Mouse (Mus musculus): Measurements from ENCODE around the gene Ppm1e. TPM values are rescaled to one million over a fixed set of nuclear protein-coding genes. Genes with fewer than 3 reads are reported as not detected.

Ppm1e gene
- total RNA-seq (2017): 2.6 and 6.4 TPM in 2 replicates

DNA sequence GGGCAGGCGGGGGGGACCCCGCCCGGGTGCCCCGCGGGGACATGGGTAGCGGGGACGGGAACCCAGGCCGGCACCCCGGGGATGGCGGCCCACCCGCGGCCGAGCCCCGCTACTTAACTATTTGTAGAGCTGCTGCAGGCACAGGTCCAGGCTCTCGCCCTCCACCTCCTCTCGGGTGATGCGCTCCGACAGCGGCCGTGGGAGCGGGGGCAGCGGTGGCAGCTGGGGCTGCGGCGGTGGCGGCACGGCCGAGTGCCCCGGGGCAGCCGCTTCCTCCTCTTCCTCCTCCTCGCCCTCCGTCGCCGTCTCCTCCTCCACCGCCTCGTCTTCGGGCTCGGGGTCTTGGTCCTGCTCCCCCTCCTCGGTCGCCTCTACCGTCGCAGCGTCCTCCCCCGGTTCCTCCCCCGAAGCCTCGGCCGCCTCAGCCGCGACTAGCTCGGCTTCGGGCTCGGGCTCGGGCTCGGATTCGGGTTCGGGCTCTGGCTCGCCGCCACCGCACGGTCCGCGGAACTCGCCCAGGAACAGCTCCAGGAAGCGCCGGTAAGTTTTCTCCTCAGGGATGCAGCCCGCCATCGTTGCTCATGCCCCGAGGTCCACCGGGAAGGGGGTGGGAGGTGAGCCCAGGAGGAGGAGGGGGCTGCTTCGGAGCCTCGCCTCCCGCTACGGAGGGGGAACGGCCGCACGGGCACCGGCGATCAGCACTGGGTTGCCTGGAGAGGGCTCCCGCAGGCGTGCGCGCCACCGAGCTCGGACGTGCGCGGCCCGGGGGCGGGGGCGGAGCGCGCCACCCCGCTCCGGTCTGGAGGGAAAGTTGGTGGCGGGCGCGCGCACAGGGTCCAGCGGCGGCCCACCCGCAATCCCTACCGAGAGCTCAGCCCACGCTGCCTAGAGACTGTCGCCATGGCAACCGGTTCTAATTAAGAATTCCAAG, at the start of gene Ppm1e:
TSS of gene Ppm1e (minus strand) at position 693 of the 931 bp plus-strand sequence.
- ATAC-seq (replicated peaks in 1 of 2; ENCODE audit: insufficient read depth in 1 of 2, low FRiP score in 2 of 2, low TSS enrichment in 1 of 2, low read depth in 1 of 2, poor library complexity in 2 of 2, severe bottlenecking in 2 of 2): peak; percentile 47 to 67

DNA sequence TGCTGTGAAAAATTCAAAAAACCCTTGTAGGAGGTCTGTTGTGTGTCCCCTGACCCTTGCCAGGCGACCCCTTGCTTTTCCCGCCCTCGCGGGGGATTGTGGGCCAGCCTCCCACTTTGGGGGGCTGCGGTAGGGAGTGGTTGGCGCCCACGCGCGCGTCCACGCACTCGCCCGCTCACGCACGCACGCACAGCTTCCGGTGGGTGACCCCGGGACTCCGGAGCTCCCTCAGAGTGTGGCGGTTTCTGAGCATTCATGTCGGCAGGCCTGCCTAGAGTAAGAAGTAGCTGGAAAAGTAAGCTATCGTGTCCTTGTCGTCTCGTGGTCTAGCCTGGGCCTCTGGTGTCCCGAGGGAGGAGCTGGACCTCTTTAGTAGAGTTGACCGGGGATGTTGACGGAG, 46.1 kb upstream of the Ppm1e start, which contains the start of the genes Rad51c and Tex14:
TSS of gene Rad51c (minus strand) at position 79 of the 400 bp plus-strand sequence.
TSS of gene Tex14 (plus strand) at position 190 of the 400 bp plus-strand sequence.
- no peak for ATAC-seq (replicated peaks in 1 of 2; ENCODE audit: insufficient read depth in 1 of 2, low FRiP score in 2 of 2, low TSS enrichment in 1 of 2, low read depth in 1 of 2, poor library complexity in 2 of 2, severe bottlenecking in 2 of 2)

GRCm38 (mm10) chr11:87404111-87404853, 45.5 kb upstream of the Ppm1e start:
- ATAC-seq (replicated peaks in 1 of 2; ENCODE audit: insufficient read depth in 1 of 2, low FRiP score in 2 of 2, low TSS enrichment in 1 of 2, low read depth in 1 of 2, poor library complexity in 2 of 2, severe bottlenecking in 2 of 2): peak; percentile 92 to 97

DNA sequence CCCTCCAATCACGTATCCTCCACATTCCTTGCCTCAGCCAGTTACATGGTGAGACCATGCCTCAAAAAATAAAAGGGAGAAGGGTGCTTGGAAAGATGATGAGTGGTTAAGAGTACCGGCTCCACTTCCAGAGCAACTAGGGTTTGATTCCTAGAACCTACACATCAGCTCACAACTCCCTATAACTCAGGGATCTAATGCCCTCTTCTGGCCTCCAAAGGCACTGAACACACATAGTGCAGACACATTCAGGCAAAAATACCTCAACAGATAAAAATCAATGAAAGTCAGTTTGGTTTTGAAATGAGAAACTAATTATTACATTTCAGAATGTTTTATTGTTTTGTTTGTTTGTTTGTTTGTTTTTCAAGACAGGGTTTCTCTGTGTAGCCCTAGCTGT, 39.6 kb upstream of the Ppm1e start:
- no peak for ATAC-seq (replicated peaks in 1 of 2; ENCODE audit: insufficient read depth in 1 of 2, low FRiP score in 2 of 2, low TSS enrichment in 1 of 2, low read depth in 1 of 2, poor library complexity in 2 of 2, severe bottlenecking in 2 of 2)

DNA sequence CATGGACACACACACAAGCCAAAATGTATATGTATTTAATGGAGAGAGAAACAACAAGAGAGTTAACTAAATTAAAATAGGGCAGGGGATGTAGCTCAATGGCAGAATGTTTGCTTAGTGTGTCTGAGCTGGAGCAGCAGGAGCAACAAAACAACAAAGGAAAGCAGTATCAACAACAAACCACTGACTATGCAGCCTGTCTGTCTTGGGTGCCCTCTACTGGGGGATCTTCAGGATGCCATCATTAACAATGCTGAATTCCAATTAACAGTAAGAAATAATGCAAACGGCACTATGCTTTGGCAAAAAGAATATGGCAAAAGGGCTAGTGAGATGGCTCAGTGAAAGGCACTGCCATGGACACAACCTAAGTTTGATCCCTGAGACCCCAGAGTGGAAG, 35.0 kb upstream of the Ppm1e start:
- ATAC-seq (replicated peaks in 1 of 2; ENCODE audit: insufficient read depth in 1 of 2, low FRiP score in 2 of 2, low TSS enrichment in 1 of 2, low read depth in 1 of 2, poor library complexity in 2 of 2, severe bottlenecking in 2 of 2): 0 out of 4 replicates have a peak, but pooled peaks have one; percentile 42 to 56

DNA sequence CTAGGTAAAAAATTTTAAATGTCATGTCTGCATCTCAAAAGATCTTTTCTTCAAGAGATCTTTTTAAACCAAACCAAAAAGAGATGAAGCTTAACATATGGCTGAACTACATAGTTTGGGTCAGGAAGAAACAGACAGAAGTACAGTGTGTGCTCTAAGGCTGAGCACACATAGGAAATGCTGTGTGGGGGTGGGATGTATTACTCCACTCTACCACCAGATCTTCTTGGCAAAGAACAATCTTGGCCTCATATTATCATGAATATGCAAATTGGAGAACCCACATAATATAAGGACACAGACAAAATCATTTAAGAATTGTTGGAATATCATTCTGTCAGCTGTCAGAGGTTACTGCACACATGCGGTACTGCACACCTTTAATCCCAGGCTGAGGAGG, 26.9 kb upstream of the Ppm1e start:
- ATAC-seq (replicated peaks in 1 of 2; ENCODE audit: insufficient read depth in 1 of 2, low FRiP score in 2 of 2, low TSS enrichment in 1 of 2, low read depth in 1 of 2, poor library complexity in 2 of 2, severe bottlenecking in 2 of 2): no peak

- ATAC-seq (replicated peaks in 1 of 2; ENCODE audit: insufficient read depth in 1 of 2, low FRiP score in 2 of 2, low TSS enrichment in 1 of 2, low read depth in 1 of 2, poor library complexity in 2 of 2, severe bottlenecking in 2 of 2): no peak
Observed at GRCm38 (mm10) chr11:87384551-87384950, 25.7 kb upstream of the Ppm1e start.

GRCm38 (mm10) chr11:87367865-87368580, 9.2 kb upstream of the Ppm1e start:
- peak; percentile 89 to 93 for ATAC-seq (replicated peaks in 1 of 2; ENCODE audit: insufficient read depth in 1 of 2, low FRiP score in 2 of 2, low TSS enrichment in 1 of 2, low read depth in 1 of 2, poor library complexity in 2 of 2, severe bottlenecking in 2 of 2)

- no peak for ATAC-seq (replicated peaks in 1 of 2; ENCODE audit: insufficient read depth in 1 of 2, low FRiP score in 2 of 2, low TSS enrichment in 1 of 2, low read depth in 1 of 2, poor library complexity in 2 of 2, severe bottlenecking in 2 of 2)
Observed at GRCm38 (mm10) chr11:87367061-87367460, 8.2 kb upstream of the Ppm1e start.

- ATAC-seq (replicated peaks in 1 of 2; ENCODE audit: insufficient read depth in 1 of 2, low FRiP score in 2 of 2, low TSS enrichment in 1 of 2, low read depth in 1 of 2, poor library complexity in 2 of 2, severe bottlenecking in 2 of 2): no peak
Observed at GRCm38 (mm10) chr11:87365120-87365519, 6.3 kb upstream of the Ppm1e start.

- 0 out of 4 replicates have a peak, but pooled peaks of 1 of the 2 experiments have one; percentile 3 for ATAC-seq (replicated peaks in 1 of 2; ENCODE audit: insufficient read depth in 1 of 2, low FRiP score in 2 of 2, low TSS enrichment in 1 of 2, low read depth in 1 of 2, poor library complexity in 2 of 2, severe bottlenecking in 2 of 2)
Observed at GRCm38 (mm10) chr11:87359262-87359612, 414 bp upstream of the Ppm1e start.

DNA sequence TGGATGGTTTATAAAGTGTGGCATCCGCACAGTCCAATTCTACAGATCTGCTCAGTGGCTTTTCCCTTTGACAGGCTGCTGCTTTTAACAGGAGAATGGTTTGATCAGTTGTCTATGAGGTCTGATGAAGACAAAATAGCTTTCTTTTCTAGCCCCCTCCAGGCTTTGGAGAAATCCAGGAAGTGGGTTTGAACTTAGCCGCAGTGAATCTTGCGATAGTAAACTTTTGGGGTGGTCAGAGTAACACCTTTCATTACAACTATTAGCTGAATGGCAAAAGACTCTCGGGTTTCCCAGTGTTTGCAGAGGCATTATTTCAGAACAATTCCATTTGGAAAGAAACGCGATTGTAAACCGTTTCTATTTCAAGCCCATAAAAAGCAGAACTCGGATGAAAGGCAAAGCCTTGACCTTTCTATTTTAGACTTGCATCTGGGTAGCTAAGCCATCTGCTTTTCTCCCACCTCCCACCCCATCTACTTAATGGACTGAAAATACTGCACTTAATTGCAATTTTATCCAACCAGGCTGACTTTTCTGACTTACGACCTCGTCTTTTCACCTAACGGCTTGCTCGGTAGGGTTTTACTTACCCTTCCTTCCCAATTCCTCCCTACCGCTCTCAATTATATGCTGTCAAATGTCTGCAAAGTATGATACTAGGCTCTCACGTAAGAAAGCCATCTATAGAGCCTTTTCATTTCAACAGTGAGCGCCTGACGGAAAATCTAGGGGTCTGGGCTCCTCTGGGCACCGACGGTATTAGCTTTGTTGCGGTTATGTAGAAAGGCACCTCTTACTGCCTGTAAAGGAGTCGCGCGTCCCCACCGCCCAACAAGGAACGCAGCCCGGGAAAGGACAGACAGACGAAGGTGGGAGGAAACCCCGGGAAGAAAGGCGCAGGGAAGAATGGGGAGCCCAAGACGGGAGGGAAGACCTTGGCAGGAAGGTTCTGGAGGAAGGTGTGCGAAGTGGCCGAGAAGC, 1.2 kb downstream of the Ppm1e start:
- ATAC-seq (replicated peaks in 1 of 2; ENCODE audit: insufficient read depth in 1 of 2, low FRiP score in 2 of 2, low TSS enrichment in 1 of 2, low read depth in 1 of 2, poor library complexity in 2 of 2, severe bottlenecking in 2 of 2): no peak

DNA sequence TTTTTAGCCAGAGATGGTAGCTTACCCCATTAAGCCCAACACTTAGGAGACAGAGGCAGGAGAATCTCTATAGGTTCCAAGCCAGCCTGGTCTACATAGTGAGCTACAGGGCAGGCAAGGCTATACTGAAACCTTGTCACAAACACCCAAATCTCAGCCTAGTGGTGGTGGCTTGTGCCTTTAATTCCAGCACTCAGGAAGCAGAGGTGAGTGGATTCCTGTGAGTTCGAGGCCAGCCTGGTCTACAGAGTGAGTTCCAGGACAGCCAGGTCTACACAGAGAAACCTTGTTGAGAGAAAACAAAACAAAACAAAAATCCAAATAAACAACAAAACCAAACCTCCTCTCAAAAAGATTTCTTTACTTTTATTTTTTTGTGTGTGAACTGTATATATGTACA, 4.0 kb downstream of the Ppm1e start:
- no peak for ATAC-seq (replicated peaks in 1 of 2; ENCODE audit: insufficient read depth in 1 of 2, low FRiP score in 2 of 2, low TSS enrichment in 1 of 2, low read depth in 1 of 2, poor library complexity in 2 of 2, severe bottlenecking in 2 of 2)

- ATAC-seq (replicated peaks in 1 of 2; ENCODE audit: insufficient read depth in 1 of 2, low FRiP score in 2 of 2, low TSS enrichment in 1 of 2, low read depth in 1 of 2, poor library complexity in 2 of 2, severe bottlenecking in 2 of 2): no peak
Observed at GRCm38 (mm10) chr11:87353646-87354170, 5.1 kb downstream of the Ppm1e start.

DNA sequence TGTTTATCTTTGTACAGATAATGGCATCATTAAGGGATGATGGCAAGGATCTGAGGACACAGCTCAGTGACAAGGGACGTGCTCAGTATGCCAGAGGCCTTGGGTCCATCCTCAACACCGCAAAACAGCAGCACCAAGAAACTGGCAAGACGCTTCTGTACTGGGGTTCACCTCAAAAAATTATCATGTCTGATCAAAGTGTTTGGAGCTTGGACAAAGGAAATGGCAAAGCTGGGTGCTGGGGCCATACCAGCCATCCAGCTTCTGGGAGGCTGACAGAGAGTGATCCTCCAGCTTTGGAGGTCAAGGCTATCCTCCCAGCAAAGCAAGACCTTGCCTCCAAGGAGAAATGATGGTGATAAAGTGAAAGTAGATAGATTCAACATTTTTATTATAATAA, 32.4 kb downstream of the Ppm1e start:
- no peak for ATAC-seq (replicated peaks in 1 of 2; ENCODE audit: insufficient read depth in 1 of 2, low FRiP score in 2 of 2, low TSS enrichment in 1 of 2, low read depth in 1 of 2, poor library complexity in 2 of 2, severe bottlenecking in 2 of 2)

DNA sequence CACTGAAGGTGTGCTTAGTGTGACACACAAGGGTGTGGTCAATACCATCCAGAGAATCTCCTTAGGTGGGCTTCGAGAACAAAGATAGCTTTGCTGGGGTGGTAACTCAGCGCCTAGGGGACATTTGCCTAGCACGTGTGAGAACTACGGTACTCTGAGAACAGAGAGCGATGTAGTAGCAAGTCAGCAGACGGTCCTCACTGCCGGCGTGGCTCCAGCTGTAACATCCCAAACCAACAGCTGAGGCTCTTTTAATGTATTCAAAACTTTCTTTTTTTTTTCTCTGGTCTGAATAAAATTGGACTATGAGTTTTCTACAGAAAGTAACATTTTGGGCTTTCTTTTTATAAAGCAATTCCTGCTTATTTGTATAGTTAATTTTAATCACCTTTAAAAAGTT, 36.3 kb downstream of the Ppm1e start:
- no peak for ATAC-seq (replicated peaks in 1 of 2; ENCODE audit: insufficient read depth in 1 of 2, low FRiP score in 2 of 2, low TSS enrichment in 1 of 2, low read depth in 1 of 2, poor library complexity in 2 of 2, severe bottlenecking in 2 of 2)

Measured in hematopoietic stem cell, adult 5-6 weeks (primary cell).